Mouse (Mus musculus): ENCODE data around the gene Comp. TPM values are rescaled to one million over a fixed set of nuclear protein-coding genes. Genes with fewer than 3 reads are reported as not detected.

Gene Comp
- polyA plus RNA-seq (2014; fragmentation: Illumina TruSeq; extraction: RNeasy Lipid Tissue Mini Kit (QIAGEN cat#74804)), result not detected

GRCm38 (mm10) chr8:70373397-70374317 is at the start of gene Comp:
Comp (plus strand) TSS chr8:70373558.

GRCm38 (mm10) chr8:70329124-70329834 is 44.1 kb upstream of the Comp start, which contains the start of gene Gdf1:
Gdf1 (plus strand) TSS chr8:70329817.

GRCm38 (mm10) chr8:70353194-70353817 is 20.1 kb upstream of the Comp start, which contains the start of gene Upf1:
Upf1 (minus strand) TSS chr8:70353278.

Other genes with a start within 250 kb of the Comp start
- gene Nr2c2ap, start 242.2 kb upstream of the Comp start, polyA plus RNA-seq (2014; fragmentation: Illumina TruSeq; extraction: RNeasy Lipid Tissue Mini Kit (QIAGEN cat#74804)), result 1.3 TPM
- 0.68 TPM for gene Rfxank, start 234.4 kb upstream of the Comp start, polyA plus RNA-seq (2014; fragmentation: Illumina TruSeq; extraction: RNeasy Lipid Tissue Mini Kit (QIAGEN cat#74804))
- gene Borcs8, start 234.1 kb upstream of the Comp start, polyA plus RNA-seq (2014; fragmentation: Illumina TruSeq; extraction: RNeasy Lipid Tissue Mini Kit (QIAGEN cat#74804)), result 12.3 TPM
- not detected for gene Mef2b, start 233.8 kb upstream of the Comp start, polyA plus RNA-seq (2014; fragmentation: Illumina TruSeq; extraction: RNeasy Lipid Tissue Mini Kit (QIAGEN cat#74804))
- 5.1 TPM for gene Tmem161a, start 201.2 kb upstream of the Comp start, polyA plus RNA-seq (2014; fragmentation: Illumina TruSeq; extraction: RNeasy Lipid Tissue Mini Kit (QIAGEN cat#74804))
- 1.5 TPM for gene Slc25a42, start 161.3 kb upstream of the Comp start, polyA plus RNA-seq (2014; fragmentation: Illumina TruSeq; extraction: RNeasy Lipid Tissue Mini Kit (QIAGEN cat#74804))
- 2.8 TPM for gene Sugp2, start 139.3 kb upstream of the Comp start, polyA plus RNA-seq (2014; fragmentation: Illumina TruSeq; extraction: RNeasy Lipid Tissue Mini Kit (QIAGEN cat#74804))
- 0.48 TPM for gene Armc6, start 139.1 kb upstream of the Comp start, polyA plus RNA-seq (2014; fragmentation: Illumina TruSeq; extraction: RNeasy Lipid Tissue Mini Kit (QIAGEN cat#74804))
- 0.20 TPM for gene Homer3, start 90.7 kb upstream of the Comp start, polyA plus RNA-seq (2014; fragmentation: Illumina TruSeq; extraction: RNeasy Lipid Tissue Mini Kit (QIAGEN cat#74804))
- 4.8 TPM for gene Ddx49, start 71.1 kb upstream of the Comp start, polyA plus RNA-seq (2014; fragmentation: Illumina TruSeq; extraction: RNeasy Lipid Tissue Mini Kit (QIAGEN cat#74804))
- 0.86 TPM for gene Cope, start 71.0 kb upstream of the Comp start, polyA plus RNA-seq (2014; fragmentation: Illumina TruSeq; extraction: RNeasy Lipid Tissue Mini Kit (QIAGEN cat#74804))
- not detected for gene Cers1, start 57.8 kb upstream of the Comp start, polyA plus RNA-seq (2014; fragmentation: Illumina TruSeq; extraction: RNeasy Lipid Tissue Mini Kit (QIAGEN cat#74804))
- gene Gdf1, start 43.7 kb upstream of the Comp start, polyA plus RNA-seq (2014; fragmentation: Illumina TruSeq; extraction: RNeasy Lipid Tissue Mini Kit (QIAGEN cat#74804)), result not detected
- gene Upf1, start 20.3 kb upstream of the Comp start, polyA plus RNA-seq (2014; fragmentation: Illumina TruSeq; extraction: RNeasy Lipid Tissue Mini Kit (QIAGEN cat#74804)), result 3.3 TPM
- gene Crtc1, start 66.0 kb downstream of the Comp start, polyA plus RNA-seq (2014; fragmentation: Illumina TruSeq; extraction: RNeasy Lipid Tissue Mini Kit (QIAGEN cat#74804)), result 1.8 TPM
- gene Klhl26, start 103.4 kb downstream of the Comp start, polyA plus RNA-seq (2014; fragmentation: Illumina TruSeq; extraction: RNeasy Lipid Tissue Mini Kit (QIAGEN cat#74804)), result 3.4 TPM
- not detected for gene Tmem59l, start 113.8 kb downstream of the Comp start, polyA plus RNA-seq (2014; fragmentation: Illumina TruSeq; extraction: RNeasy Lipid Tissue Mini Kit (QIAGEN cat#74804))
- not detected for gene Crlf1, start 119.6 kb downstream of the Comp start, polyA plus RNA-seq (2014; fragmentation: Illumina TruSeq; extraction: RNeasy Lipid Tissue Mini Kit (QIAGEN cat#74804))
- 1.3 TPM for gene Rex1bd, start 133.2 kb downstream of the Comp start, polyA plus RNA-seq (2014; fragmentation: Illumina TruSeq; extraction: RNeasy Lipid Tissue Mini Kit (QIAGEN cat#74804))
- 1.5 TPM for gene Uba52, start 137.2 kb downstream of the Comp start, polyA plus RNA-seq (2014; fragmentation: Illumina TruSeq; extraction: RNeasy Lipid Tissue Mini Kit (QIAGEN cat#74804))
- gene Fkbp8, start 154.2 kb downstream of the Comp start, polyA plus RNA-seq (2014; fragmentation: Illumina TruSeq; extraction: RNeasy Lipid Tissue Mini Kit (QIAGEN cat#74804)), result 1.2 TPM
- 8.4 TPM for gene Kxd1, start 154.4 kb downstream of the Comp start, polyA plus RNA-seq (2014; fragmentation: Illumina TruSeq; extraction: RNeasy Lipid Tissue Mini Kit (QIAGEN cat#74804))
- gene Ell, start 165.9 kb downstream of the Comp start, polyA plus RNA-seq (2014; fragmentation: Illumina TruSeq; extraction: RNeasy Lipid Tissue Mini Kit (QIAGEN cat#74804)), result 0.74 TPM
- 0.29 TPM for gene Isyna1, start 220.8 kb downstream of the Comp start, polyA plus RNA-seq (2014; fragmentation: Illumina TruSeq; extraction: RNeasy Lipid Tissue Mini Kit (QIAGEN cat#74804))
- not detected for gene Ssbp4, start 235.3 kb downstream of the Comp start, polyA plus RNA-seq (2014; fragmentation: Illumina TruSeq; extraction: RNeasy Lipid Tissue Mini Kit (QIAGEN cat#74804))
- not detected for gene Lrrc25, start 242.6 kb downstream of the Comp start, polyA plus RNA-seq (2014; fragmentation: Illumina TruSeq; extraction: RNeasy Lipid Tissue Mini Kit (QIAGEN cat#74804))